Mouse (Mus musculus): ENCODE data around the gene Exo5.
A peak's percentile ranks its signal among the peaks of the same experiment; 100 is the strongest.

The Exo5 gene

DNA sequence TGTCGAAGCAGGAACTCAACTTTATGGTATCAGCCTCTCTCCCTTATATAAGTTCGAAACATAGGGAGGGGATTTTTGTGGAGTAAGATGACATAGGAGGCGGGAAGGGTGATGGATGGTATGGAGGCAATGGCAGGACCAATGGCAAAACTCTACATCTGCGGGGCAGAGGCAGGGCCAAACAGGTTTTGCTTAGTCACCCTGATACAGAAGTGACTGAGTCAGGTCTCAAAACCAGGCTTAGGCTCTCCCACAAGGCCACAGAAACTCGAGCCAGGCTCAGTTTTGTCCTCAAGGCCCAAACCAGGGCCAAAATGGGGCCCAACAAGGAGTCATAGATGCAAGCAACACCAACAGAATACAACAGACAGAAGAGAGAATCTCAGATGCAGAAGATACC, 19.2 kb downstream of the Exo5 start:
- DNase-seq (ENCODE audit: low read depth, low spot score) = no peak

DNA sequence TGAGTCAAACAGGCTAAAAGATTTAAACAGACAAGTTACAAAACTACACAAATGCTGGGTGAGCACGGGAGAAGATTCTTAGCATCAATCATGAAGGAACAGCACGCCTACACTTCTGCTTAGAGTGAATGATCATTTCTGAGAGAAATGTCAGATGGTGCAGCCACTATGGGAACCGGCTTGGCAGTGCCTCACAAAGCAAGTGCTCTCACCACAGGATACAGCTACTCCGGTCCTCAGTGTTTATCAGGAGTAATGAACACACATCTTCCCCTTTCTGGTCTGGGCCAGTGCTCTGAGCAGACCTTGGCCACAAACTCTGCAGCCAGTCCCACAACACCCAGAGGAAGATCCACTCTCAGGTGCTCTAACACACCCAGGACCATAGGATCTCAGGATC, 20.3 kb downstream of the Exo5 start:
- DNase-seq (ENCODE audit: low read depth, low spot score) = no peak

DNA sequence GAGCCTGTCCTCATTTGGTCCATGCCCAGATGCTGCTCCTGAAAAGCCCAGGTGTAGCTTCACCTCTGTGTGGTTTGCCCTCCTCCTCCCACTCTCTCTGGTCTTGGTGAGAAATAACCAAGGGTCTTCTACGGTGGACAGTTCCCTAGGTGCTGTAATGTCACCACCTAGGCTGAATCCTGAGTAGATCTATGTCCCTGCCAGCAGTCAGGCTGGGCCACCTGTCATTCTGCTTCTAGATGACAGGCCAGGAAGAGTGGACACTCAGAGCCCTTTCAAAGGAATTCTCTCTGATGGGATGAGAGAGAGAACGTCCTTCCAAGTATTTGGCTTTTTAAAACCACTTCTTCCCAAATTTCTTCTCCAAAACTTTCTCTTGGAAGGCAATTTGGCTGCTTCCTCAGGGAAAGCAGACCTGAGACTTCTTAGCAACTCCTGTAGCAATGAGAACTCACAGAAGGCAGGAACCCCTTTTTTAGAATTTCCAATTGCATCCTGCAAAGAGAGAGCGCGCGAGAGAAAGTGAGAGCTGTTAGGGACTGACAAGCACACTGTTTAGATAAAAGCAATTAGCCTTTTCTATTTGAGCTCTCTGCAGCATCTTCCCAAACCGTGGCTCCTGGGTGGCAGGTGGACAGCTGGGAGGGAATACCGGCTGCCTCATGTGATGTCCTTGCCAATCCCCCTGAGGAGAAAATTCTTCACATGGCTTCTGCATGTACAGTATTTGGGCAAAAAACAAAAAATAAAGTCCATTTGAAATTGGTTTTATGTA, 28.8 kb downstream of the Exo5 start:
- DNase-seq (ENCODE audit: low read depth, low spot score) = peak; percentile 32

DNA sequence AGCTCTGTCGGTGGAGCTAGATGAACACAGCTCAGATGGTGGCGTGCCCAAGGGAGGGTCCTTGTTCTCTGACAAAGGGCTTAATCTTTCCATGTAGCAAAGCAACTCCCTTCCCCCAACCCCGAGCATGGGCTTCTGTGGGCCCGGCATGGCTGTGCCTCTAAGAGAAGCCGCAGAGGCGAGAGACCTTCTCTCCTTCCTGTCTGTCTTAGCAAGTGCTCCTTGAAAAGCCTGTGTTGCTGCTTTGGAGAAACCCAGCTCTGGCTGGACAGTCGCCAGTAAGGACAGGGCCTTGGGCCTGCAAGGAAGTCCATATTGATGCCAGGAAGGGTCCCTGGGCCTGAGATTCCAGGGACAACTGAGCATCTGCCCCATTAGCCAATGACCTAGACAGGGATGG, 29.6 kb downstream of the Exo5 start:
- DNase-seq (ENCODE audit: low read depth, low spot score) = no peak

DNA sequence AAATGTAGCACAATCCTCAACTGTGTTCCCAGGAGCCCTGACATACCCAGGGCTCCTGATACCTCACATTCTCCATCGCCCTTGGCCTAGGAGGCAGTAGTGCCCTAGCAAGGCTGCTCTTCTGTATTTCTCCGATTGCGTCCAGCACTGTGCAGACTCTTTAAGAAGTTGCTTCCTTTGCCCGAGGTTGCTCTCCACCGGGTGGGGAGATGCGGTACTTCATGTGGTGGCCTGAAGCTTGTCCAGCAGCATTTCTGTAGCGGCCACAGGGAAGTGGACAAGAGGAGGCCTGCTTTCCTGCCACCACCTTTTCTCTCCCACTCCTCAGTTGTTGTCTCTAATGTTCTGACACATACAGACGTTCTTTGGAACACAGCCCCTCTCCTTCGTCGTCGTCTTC, 30.2 kb downstream of the Exo5 start:
- DNase-seq (ENCODE audit: low read depth, low spot score) = no peak

DNA sequence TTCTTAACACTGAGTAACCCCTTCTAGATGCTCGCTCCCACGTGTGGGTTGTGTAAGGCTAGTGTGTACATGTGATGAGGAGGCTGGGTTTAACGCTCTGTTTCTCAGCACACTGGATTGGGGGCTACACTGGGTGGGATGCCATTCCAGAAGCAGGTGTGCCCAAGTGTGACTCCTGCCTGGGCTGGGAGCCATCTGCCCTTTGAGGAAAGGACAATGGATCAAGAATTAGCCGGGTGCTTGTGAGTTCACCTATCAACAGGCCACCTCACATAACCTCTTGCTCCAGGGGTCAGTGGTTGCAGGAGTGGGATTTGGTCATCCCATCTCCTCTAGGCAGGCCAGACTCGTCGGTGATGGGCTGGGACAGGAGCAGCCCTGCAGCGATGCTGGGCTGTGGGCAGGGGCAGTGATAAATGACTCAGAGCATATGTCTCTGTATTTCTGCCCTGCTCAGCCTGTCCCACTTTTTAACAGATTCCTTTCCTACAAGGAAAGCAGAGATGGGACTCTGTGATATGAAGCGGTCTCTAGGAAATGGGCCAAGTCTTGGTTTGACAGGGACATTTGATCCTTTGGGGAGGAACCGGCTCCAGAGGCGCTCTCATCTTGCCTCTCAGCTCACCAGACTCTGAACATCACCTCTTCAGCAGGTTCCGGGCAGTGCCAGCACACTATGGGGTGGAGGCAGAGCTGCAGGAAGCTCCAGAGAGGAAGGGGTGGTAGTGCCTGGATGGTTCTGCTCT, 31.0 kb downstream of the Exo5 start:
- DNase-seq (ENCODE audit: low read depth, low spot score) = no peak

DNA sequence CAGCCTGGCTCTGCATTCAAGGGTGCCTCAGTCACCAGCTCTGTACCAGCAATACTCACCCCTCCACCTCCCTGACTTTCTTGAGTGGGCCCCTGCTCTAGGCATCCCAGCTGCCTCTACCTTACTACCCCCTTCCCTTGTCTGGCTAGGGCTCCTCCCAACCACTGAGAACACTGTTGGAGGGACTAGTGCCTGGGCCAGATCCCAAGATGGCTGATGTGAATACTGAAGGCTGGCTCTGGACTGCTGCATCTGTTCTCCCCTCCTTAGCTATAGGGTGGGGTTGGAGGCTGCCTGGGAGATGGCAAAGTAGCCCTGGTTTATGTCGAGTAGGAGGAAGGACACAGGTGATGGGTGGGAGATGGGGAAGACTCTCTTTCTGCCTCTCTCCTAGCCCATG, 32.3 kb downstream of the Exo5 start:
- DNase-seq (ENCODE audit: low read depth, low spot score) = no peak

DNA sequence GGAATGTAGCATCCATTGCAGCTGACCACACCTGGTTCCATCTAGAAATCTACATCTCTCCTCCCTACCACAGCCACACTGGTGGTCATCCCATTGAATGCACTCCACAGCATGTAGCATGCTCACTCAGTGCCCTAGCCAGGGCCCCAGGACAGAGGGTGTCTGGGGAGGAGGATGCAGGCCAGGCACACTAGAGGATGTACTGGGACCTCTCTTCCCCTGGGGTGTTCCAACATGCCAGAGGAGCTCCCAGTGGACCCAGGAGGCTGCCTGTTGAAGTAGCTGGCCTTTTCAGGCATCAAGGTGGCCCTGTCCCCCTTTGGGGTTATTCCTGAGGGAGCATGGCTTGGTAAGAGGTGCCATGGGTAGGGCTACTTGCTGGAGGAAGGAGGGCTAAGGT, 32.9 kb downstream of the Exo5 start:
- DNase-seq (ENCODE audit: low read depth, low spot score) = no peak

DNA sequence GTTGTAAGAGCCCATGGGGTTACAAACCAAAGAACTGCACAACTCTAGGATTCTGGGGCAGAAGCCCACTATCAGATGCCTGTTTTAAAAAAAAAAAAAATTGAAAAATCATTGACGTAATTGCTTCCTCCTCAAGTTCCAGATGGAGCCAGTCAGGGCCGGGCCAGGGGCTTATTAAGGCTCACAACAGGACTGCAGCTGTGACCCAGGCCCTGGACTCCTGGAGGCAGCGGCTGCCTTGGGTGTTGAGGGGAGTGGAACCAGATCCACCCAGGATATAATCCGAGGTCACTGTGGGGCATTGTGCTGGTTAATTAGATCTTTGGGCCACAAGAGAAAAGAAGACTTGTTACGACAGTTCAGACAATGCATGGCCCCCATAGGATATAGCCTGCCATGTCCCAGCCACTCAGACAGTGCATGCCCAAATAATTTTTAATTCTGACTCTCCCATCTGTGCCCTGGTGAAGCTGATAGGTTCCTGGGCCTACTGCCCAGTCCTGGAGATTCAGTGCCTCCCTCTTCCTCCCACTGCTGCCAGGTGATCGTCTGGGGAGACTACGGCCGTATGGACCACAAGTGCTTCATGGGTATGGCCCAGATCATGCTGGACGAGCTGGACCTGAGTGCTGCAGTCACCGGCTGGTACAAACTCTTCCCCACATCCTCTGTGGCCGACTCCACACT, 33.9 kb downstream of the Exo5 start:
- DNase-seq (ENCODE audit: low read depth, low spot score) = no peak

DNA sequence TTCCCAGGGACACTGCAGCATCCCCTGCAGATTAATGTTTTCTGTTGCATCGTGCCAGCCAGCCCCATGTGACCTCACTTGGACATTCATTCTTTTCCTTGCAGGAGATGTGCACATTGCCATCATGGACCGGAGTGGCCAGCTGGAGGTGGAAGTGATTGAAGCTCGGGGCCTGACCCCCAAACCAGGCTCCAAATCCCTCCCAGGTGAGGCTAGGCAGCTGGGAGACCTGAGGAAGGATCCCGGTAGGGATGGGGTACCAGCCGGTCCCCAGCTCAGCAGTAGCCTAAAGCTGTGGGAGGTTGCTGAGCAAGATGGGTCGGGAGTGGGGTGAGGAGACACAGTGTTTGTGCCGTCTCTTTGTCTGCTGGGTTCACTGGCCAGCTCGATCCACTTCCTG, 35.9 kb downstream of the Exo5 start:
- DNase-seq (ENCODE audit: low read depth, low spot score) = no peak

DNA sequence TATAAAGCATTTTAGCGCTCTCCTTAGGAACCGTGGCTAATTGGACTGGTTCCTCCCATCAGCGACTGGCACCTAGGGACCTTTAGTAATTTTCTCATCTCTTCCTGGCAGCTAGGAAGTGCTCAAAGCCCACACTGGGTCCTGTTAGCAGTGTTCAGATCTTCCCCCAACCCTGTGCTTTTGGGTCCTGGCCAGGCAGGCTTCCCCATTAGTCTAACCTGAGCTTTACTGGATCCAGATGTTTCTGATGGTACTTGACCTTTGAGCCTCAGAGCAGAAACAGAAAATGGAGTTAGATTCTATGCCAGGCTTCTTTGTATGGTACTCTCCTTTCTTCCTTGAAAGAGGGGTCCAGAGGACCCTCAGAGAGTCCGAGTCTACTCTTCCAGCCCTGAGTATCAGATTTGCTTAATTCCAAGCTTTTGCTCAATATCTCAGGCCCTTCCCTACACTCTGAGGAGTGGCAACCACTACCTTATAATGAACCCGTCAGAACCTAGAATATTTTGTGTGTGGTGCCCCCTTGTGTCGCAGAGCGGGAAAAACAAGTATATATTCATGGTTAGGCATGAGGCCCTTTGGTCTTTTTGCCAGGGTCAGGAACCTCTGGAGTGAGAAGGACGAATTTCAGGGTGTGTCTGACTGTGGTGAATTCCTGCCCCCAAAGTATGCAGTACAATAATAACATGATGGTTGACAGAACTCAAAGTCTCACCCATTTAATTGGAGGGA, 37.3 kb downstream of the Exo5 start:
- no peak for DNase-seq (ENCODE audit: low read depth, low spot score)

DNA sequence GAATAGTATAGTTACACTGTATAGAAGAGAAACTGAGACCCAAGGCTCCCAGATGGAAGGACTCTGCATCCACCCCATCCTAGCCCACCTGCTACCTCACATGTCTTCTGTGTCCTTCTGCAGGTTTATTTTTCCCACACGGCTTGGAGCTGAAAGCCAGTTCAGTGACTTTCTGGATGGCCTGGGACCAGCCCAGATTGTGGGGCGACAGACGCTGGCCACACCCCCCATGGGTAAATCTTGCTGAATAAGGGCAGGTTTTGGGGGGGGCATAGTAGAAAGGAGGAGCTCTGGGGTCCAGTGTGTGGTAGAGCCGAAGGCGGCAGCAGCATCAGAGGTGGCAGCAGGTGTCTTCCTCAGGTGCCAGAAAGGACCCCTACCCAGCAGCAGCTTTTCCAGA, 38.0 kb downstream of the Exo5 start:
- DNase-seq (ENCODE audit: low read depth, low spot score) = no peak

DNA sequence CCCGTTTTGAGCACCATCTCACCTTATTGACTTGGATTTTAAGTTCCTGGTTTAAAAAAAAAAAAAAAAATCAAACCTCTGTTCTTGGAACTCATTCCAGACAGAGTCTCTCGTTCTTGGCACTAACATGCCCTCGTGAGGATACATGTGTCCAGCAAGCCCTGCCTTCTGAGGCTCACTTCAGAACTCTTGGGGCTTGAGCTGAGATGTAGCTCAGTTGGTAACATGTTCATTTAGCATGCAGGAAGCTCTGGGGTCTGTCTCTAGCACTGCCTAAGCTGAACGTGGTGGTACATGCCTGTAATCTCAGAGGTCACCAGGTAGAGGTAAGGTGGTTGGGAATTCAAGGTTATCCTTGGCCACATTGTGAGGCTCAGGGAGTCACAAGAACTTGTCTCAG, 38.7 kb downstream of the Exo5 start:
- DNase-seq (ENCODE audit: low read depth, low spot score) = no peak

DNA sequence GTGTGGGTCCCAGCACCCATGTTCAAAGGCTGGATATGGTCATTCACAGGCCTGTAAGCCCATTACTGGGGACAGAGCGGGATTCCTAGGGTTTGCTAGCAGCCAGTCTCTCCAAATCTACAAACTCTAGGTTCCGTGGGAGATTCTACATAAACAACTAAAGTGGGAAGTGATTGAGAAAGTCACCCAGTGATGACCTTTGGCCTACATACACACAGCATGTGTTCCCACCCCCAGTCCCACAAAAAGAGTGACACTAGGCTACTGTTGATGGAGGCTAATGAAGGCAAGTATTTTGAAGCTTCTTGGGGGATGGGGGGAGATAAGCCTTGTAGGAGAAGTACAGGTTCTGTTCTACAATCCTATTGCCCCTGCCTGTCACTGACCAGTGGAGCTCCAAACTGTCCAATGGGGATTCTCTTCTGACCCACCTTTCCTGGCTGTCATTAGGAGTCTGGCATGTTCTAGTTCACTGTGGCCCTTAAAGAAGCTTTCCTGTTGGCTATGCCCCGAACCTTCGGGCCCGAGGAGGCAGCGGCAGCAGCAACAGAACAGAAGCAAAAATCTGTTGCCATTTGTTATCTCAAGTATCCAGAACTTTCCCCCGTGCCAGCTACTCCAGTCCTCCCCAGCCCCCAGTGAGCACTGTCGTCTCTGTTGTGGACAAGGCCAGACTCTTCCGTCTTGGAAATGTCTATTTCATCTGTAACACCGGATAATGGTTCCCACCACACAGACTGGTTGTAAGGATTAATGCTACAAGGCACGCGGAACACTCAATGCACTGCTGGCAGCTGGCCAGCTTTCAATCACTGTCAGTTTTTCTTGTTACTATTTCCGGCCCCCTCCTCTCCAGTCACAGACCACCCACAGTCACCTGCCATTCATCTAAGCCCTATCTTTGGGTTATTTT, 39.4 kb downstream of the Exo5 start:
- no peak for DNase-seq (ENCODE audit: low read depth, low spot score)

DNA sequence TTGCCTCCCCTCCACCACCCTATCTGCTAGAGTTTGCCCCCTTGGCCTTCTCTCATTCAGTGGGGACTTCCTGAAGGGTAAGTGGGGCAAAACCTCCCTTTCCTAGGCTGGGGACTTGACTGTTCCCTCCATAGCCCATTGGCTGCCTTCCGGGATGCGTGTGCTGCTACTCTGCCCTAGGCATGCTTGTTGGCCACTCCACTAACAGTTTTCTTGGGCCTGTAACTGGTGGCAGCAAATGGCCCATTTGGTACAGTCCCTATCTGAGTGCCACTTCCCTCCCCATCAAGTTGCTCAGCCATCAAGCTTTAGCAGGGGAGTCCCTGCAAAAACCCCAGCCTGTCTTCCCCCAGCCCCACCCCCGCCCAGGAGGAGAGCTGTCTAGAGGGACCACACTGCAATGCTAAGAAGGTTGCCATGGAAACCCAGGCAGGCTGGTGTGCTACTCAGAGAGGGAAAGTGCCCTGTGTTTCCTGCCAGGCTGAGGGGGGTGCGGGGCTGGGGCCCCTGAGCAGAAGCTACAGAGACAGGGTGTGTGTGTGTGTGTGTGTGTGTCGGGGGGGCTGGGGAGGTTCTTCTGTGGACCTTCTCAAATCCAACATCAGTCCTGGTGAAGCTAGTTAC, 42.7 kb downstream of the Exo5 start:
- DNase-seq (ENCODE audit: low read depth, low spot score) = peak; percentile 83

DNA sequence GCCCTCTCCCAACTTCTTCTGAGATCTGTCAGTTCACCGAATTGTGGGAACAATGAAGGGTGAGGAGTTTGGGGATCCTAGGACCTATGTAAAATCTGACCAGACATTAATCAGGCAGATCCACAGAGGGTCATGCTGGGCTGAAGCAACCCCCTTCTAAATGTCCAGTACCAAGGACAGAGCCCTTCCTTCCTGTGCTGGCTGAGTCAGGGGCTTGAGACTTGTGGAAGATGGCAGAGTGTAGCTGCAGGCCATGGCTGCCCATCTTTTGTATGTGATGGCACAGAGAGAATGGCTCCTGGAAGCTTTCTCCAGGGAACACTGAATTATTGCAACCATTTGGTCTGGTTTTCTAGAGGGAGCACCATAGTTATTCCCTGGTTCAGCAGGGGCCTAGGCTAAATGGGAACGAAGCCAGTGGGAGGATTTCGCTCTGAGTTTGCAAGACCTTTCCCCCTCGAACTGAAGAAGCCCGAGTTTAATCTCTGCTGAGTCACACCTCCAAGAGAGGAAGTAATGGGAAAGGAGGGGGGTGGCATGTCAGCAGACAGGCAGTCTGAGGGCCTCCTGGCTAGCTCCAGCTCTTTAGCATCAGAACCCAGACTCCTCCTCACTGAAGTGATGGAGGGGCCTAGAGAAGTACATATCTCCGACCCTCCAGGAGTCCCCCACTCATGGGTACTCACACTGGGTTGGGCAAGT, 43.9 kb downstream of the Exo5 start:
- no peak for DNase-seq (ENCODE audit: low read depth, low spot score)

DNA sequence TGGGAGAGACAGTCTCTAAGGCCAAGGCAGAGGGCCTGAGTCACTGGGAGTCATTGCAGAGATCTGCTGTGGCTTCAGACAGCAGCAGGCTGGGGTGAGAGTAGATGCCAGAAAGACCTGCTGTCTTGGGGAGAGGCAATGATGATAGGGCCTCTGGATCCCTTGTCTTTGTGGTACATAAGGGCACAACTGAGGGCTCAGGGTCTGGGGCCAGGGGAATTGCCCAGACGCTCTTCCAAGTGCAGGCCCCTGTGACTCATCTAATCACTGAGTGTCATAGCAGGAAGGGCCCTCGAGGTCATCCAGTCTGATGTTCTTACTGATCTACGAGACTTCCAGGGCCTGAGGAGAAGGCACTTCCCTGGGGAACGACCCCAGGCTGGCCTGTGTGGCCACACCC, 45.4 kb downstream of the Exo5 start:
- no peak for DNase-seq (ENCODE audit: low read depth, low spot score)

DNA sequence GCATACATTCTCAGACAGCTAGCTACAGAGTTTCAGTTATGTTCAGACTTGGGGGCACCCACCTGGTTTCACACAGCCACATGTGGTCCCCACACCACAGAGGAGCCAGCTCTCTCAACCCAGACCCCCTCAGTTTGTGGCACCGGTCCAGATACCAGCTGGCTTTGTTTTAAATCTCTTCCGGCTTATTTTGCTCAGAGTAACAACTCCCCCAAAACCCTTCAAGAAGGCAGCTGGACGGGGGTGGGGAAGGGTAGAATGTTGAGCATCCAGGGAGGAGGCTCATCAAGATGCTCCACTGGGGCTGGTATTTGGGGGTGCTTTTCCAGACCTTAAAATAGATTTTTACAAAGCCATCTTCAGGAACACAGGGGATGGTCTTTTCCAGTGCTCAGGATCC, 46.1 kb downstream of the Exo5 start:
- DNase-seq (ENCODE audit: low read depth, low spot score) = peak; percentile 64

DNA sequence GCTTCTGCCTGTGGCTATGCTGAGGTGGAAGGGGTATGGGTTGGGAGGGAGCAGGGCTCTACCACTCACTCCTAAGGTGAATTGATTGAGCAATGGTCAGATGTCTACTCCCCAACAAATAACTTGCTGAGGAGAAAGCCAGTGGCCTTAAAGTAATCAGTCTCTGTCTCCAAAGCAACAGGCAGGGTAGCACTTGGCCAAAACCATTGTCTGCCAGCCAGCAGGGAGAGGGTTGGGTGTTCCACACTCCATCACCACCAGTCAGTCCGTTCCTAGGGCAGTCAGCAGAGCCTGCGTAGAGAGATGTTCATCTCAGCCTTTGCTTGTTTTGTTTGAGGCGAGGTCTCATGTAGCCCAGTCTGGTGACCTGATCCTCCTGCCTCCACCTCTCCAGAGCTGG, 48.9 kb downstream of the Exo5 start:
- no peak for DNase-seq (ENCODE audit: low read depth, low spot score)

Data from telencephalon, adult 2 months (tissue).